Mouse (Mus musculus) stomach, embryonic 14.5 days (tissue): Measurements from ENCODE around the gene Zcchc14. TPM values are rescaled to one million over a fixed set of nuclear protein-coding genes. Genes with fewer than 3 reads are reported as not detected.

ENCODE experiments used
- ATAC-seq: fragments of 200-750 bp; cut with Nextera tagmentation; 2 replicates; pipeline ENCODE4 v1.8.0; 2017; ENCODE audit warnings: low read depth, moderate TSS enrichment; ENCODE audit not compliant: insufficient number of reproducible peaks, insufficient read depth, low FRiP score
- H3K27ac ChIP-seq: fragments of 300-500 bp; sonication (generic); 2 replicates; pipeline ENCODE4 v1.5.1; 2014; ENCODE audit warnings: mild to moderate bottlenecking, low read length, moderate library complexity, mixed read lengths
- H3K27me3 ChIP-seq: fragments of 300-500 bp; sonication (generic); 2 replicates; pipeline ENCODE4 v1.6.1; 2014; ENCODE audit warnings: low read length, control low read depth, mixed read lengths; ENCODE audit not compliant: control insufficient read depth, insufficient read depth
- H3K36me3 ChIP-seq: fragments of 300-500 bp; sonication (generic); 2 replicates; pipeline ENCODE4 v1.6.1; 2014; ENCODE audit warnings: mild to moderate bottlenecking, control low read depth, low read length, moderate library complexity, mixed read lengths; ENCODE audit not compliant: control insufficient read depth, insufficient read depth
- H3K4me1 ChIP-seq: fragments of 300-500 bp; sonication (generic); 2 replicates; pipeline ENCODE4 v1.6.1; 2014; ENCODE audit warnings: low read length, control low read depth, mixed read lengths; ENCODE audit not compliant: control insufficient read depth, insufficient read depth
- H3K4me2 ChIP-seq: fragments of 300-500 bp; sonication (generic); replicated peaks from 2 replicates; pipeline ENCODE4 v1.6.1; 2014; ENCODE audit warnings: low read depth, low read length, control low read depth
- H3K4me3 ChIP-seq: fragments of 300-500 bp; sonication (generic); 2 replicates; pipeline ENCODE4 v1.5.1; 2014; ENCODE audit warnings: low read depth, low read length, control low read depth
- H3K9ac ChIP-seq: fragments of 300-500 bp; sonication (generic); replicated peaks from 2 replicates; pipeline ENCODE4 v1.6.1; 2014; ENCODE audit warnings: low read depth, mild to moderate bottlenecking, control low read depth, low read length, moderate library complexity, mixed read lengths
- H3K9me3 ChIP-seq: fragments of 300-500 bp; sonication (generic); 2 replicates; pipeline ENCODE4 v1.6.1; 2016; ENCODE audit warnings: low read depth, low read length, control low read depth; ENCODE audit not compliant: control insufficient read depth
- WGBS: fragments of 180-500 bp; shearing (Covaris S2); extraction: QIAGEN DNeasy Blood & Tissue Kit; methylation state at CpG from one replicate; pipeline ENCODE4 v1.1.7; 2014; 5-methylcytosine and 5-hydroxymethylcytosine counted together
- polyA plus RNA-seq: library from polyadenylated mRNA; unstranded; fragments of >200 nt; fragmentation: Nextera tagmentation; extraction: Ambion mirVana; gene quantifications from 2 replicates; pipeline ENCODE4 v1.2.1, GENCODE M21; 2014

Zcchc14 gene
- polyA plus RNA-seq, 1 experiment from 2014 or later = 28.7 TPM

GRCm38 (mm10) chr8:121654966-121655494 lies 2.3 kb upstream of the Zcchc14 start:
- ATAC-seq = no peak
- 86% methylated on average over 14 of the region's 14 CpGs for WGBS
- Histone ChIP-seq H3K4me1 (peaks cover 19% of the 10 kb centered on the region), H3K27ac (no peak overlapping the region), H3K4me2 (no peak overlapping the region), H3K36me3 (no peaks in the 10 kb centered on the region; the same call in 1 of the 2 replicates), H3K9me3 (no peaks in the 10 kb centered on the region), H3K27me3 (no peaks in the 10 kb centered on the region), H3K4me3 (no peak overlapping the region), H3K9ac (no peak overlapping the region)

DNA sequence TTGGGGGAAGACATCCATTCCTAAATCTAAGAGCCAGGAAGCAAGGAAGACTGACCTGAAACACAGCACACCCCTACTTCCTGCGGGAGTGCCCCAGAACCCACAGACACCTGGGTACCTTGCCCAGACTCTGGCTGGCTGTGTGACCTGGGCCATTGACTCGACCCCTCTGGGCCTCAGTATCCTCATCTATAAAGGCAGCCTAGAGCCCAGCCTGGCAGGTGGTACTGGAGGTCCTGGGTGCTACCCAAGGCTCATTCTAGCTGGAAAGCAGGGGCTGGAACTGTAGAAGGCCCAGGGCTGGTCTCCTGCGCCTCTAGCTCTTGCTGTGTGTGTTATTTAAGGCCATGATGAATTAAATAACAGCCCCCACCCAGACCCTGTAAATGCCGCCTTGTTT lies 1.4 kb upstream of the Zcchc14 start:
- WGBS = 83% methylated on average over 4 of the region's 4 CpGs
- Histone ChIP-seq H3K4me2 (peak overlapping the region; percentile 93), H3K9me3 (no peaks in the 10 kb centered on the region), H3K36me3 (no peaks in the 10 kb centered on the region; the same call in 1 of the 2 replicates), H3K4me3 (peak overlapping the region; percentile 49; the same call in 1 of the 2 replicates), H3K27me3 (no peaks in the 10 kb centered on the region), H3K27ac (no peak overlapping the region), H3K9ac (no peak overlapping the region), H3K4me1 (peaks cover 28% of the 10 kb centered on the region)
- no peak for ATAC-seq

- Histone ChIP-seq H3K9me3 (no peaks in the 10 kb centered on the region), H3K4me2 (peak overlapping the region; percentile 93), H3K36me3 (no peaks in the 10 kb centered on the region; the same call in 1 of the 2 replicates), H3K9ac (peak overlapping the region; percentile 52), H3K27me3 (no peaks in the 10 kb centered on the region), H3K4me3 (peak overlapping the region; percentile 49), H3K27ac (peak overlapping the region; percentile 90), H3K4me1 (peaks cover 32% of the 10 kb centered on the region)
- 1% methylated on average over 31 of the region's 31 CpGs for WGBS
- ATAC-seq = peak; percentile 4; the same call in 1 of the 2 replicates
These were observed 779 bp upstream of the Zcchc14 start for GRCm38 (mm10) chr8:121653340-121654019.

DNA sequence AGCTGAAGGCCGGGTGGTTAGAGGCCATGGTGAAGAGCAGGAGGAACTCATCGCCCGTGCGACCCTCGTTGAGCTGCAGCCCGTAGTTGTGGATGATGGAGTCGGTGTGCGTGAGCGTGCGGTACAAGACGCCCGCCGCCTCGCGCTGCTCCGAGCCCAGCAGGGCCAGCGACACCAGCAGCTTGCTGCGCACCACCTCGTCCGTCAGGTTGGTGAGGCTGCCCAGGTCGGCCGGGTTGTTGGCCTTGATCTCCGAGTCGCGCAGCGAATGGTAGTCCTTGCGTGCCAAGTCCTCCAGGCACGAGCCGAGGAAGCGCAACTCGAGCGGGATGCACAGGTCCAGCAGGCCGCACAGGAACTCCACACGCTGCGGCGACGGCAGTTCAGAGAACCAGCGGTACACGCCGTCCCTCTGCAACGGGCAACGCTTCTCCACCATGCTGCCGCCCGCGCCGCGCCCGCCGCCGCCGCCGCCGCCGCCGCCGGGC lies 783 bp downstream of the Zcchc14 start:
- H3K36me3 ChIP-seq = no peaks in the 10 kb centered on the region; the same call in 1 of the 2 replicates
- WGBS = under 1% methylated on average over 42 of the region's 56 CpGs
- no peak overlapping the region for H3K27ac ChIP-seq

DNA sequence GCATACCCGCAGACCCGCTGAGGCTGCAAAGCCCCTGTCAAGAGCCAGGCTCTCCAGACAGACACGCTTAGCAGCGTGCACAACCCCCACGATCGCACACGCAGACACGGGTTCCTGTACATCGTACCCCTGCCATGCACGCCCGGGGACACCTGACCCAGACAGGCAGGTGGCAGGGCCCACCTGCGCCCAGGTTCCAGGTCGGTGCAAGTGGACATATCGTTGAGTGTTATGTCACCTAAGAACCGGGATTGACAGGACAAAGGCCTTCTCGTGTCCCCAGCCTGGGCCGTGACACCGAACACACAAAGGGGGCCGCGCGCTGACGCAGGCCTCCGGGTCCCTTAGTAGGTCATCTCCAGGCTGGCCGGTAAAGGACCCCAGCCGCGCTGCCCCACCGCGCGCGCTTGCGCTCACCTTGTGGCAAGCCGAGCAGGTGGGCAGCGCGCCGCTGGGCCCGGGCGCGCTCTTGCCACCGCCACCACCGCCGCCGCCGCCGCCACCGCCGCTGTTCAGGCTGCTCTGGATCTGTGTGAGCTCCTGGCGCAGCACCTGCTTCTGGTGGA lies 1.3 kb downstream of the Zcchc14 start:
- no peaks in the 10 kb centered on the region; the same call in 1 of the 2 replicates for H3K36me3 ChIP-seq
- WGBS = 14% methylated on average over 47 of the region's 47 CpGs
- no peaks in the 10 kb centered on the region for H3K9me3 ChIP-seq
- peaks cover 45% of the 10 kb centered on the region for H3K4me1 ChIP-seq
- H3K27me3 ChIP-seq = no peaks in the 10 kb centered on the region
- H3K4me2 ChIP-seq = peak overlapping the region; percentile 99
- no peak for ATAC-seq
- H3K4me3 ChIP-seq = peak overlapping the region; percentile 65
- H3K9ac ChIP-seq = peak overlapping the region; percentile 67
- H3K27ac ChIP-seq = no peak overlapping the region

More for the DNA sequence above, 783 bp downstream of the Zcchc14 start:
- ATAC-seq = no peak
- Histone ChIP-seq H3K9me3 (no peaks in the 10 kb centered on the region), H3K4me2 (peak overlapping the region; percentile 99), H3K9ac (peak overlapping the region; percentile 67), H3K27me3 (no peaks in the 10 kb centered on the region), H3K4me1 (peaks cover 45% of the 10 kb centered on the region), H3K4me3 (peak overlapping the region; percentile 65)

DNA sequence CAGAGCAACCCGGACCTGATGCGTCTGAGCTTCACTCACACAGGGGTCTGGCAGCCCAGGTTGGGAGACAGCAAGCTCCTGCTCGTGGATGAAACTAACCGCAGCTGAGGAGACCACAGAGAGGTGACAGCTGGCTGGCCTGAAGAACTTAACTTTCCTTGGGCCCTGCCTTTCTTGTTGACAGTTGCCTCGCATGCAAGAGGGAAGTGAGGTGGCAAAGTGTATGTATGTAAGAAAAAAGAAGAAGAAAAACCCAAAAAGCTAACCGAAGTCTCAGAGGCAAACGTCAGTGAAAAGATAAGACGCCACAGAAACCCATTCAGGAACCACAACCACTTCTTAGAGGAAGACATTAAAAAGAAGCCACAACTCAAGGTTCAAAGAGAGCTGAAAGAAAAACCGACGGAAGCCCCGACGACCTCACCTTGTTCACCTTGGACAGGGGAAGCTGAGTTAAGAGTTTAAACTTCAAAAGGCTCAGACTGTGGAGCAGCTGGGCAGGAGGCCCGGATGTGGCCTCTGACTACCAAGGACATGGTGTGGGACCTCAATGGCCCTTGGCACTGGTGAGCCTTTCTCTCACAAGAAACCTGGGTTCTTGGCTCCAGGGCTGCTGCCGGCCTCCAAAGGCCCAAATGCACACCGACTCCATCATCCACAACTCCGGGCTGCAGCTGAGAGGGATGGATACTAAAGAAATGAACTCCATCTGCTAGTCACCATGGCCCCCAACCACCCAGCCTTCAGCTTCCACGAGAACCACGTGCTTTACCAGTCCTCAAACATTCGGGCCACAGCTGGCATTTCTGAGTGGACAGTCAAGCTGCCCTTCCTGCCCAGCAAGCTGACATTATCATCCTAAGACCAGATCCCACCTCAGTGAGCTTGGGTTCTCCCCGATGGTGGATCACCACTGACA lies 2.1 kb downstream of the Zcchc14 start:
- Histone ChIP-seq H3K27me3 (no peaks in the 10 kb centered on the region), H3K27ac (no peak overlapping the region), H3K9me3 (no peaks in the 10 kb centered on the region), H3K36me3 (no peaks in the 10 kb centered on the region; the same call in 1 of the 2 replicates), H3K4me2 (peak overlapping the region; percentile 99), H3K4me3 (peak overlapping the region; percentile 65), H3K9ac (peak overlapping the region; percentile 67), H3K4me1 (peaks cover 45% of the 10 kb centered on the region)
- 61% methylated on average over 20 of the region's 20 CpGs for WGBS
- ATAC-seq = no peak

DNA sequence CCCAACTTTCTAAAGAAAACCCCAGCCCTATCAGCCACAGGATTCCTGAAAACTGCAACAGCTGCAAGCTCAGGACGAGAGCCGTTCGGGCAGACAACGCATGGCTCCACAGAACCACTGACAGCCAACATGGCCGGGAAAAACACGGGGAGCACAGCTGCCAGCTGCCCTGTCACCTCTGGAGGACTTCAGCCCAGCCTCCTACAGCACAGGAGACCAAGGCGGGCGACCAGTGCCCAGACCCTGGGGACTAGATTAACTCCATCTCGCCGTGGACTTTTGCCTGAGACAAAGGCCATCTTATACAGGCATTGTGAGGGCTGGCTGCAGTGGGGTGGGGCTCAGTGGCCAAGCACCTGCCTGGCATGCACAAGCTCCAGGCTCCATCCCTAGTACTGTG lies 2.8 kb downstream of the Zcchc14 start:
- H3K9ac ChIP-seq = no peak overlapping the region
- no peak for ATAC-seq
- 61% methylated on average over 10 of the region's 10 CpGs for WGBS

GRCm38 (mm10) chr8:121649423-121649822 lies 3.3 kb downstream of the Zcchc14 start:
- Histone ChIP-seq H3K9me3 (no peaks in the 10 kb centered on the region), H3K4me1 (peaks cover 49% of the 10 kb centered on the region), H3K4me3 (0 out of 2 replicates have a peak overlapping the region, but pooled peaks have one; percentile 65), H3K36me3 (no peaks in the 10 kb centered on the region; the same call in 1 of the 2 replicates), H3K4me2 (peak overlapping the region; percentile 99), H3K27ac (no peak overlapping the region), H3K27me3 (no peaks in the 10 kb centered on the region), H3K9ac (no peak overlapping the region)
- ATAC-seq = no peak
- WGBS = 69% methylated on average over 5 of the region's 5 CpGs

More for the DNA sequence above, 2.8 kb downstream of the Zcchc14 start:
- Histone ChIP-seq H3K27me3 (no peaks in the 10 kb centered on the region), H3K4me3 (peak overlapping the region; percentile 65; the same call in 1 of the 2 replicates), H3K36me3 (no peaks in the 10 kb centered on the region; the same call in 1 of the 2 replicates), H3K4me2 (peak overlapping the region; percentile 99), H3K9me3 (no peaks in the 10 kb centered on the region), H3K4me1 (peaks cover 49% of the 10 kb centered on the region), H3K27ac (no peak overlapping the region)
